Mouse (Mus musculus): ENCODE measurements at regions not wholly inside any gene's neighbourhood (a gene's known extent, or its start where the extent isn't known, plus 50 kb on each side); places are given as distances from the start of the nearest gene placed in this dataset.

DNA sequence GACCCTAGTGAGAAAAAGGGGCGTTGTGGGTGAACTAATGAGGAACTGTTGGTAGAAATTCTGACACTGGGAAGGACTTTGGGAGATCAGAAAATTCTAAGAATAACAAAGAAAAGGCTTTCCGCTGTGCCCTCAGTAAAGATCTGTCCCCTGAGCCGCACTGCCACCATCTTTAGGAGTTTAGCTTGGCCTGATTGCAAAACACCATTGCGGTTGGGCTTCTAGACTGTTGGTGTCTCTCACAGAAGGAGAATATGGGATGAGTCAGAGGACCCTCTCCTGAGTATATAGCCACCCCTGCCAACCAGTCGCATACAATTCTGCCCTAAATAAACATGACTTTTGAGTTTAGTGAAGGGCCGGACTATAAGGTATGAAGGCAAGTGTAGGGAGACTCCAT, 147.5 kb upstream of the Nrip1 start:
- H3K9ac ChIP-seq, result no peak overlapping the region
- no peaks in the 10 kb centered on the region for H3K4me1 ChIP-seq (ENCODE audit: insufficient read depth)
- ATAC-seq (no peak), DNase-seq (no peak)
- no peaks in the 10 kb centered on the region for H3K27me3 ChIP-seq (ENCODE audit: insufficient read depth, low read length)
- H3K36me3 ChIP-seq (ENCODE audit: insufficient read depth), result no peaks in the 10 kb centered on the region
- no peaks in the 10 kb centered on the region for H3K9me3 ChIP-seq (ENCODE audit: low read length)
- 94% methylated on average over 6 of the region's 6 CpGs for WGBS
- H3K4me3 ChIP-seq (ENCODE audit: low read depth, low read length), result no peak overlapping the region
- H3K4me2 ChIP-seq (ENCODE audit: low read depth), result no peak overlapping the region
- H3K27ac ChIP-seq (ENCODE audit: low read depth, low read length), result no peak overlapping the region
- no peak for TF ChIP-seq CTCF (IDR thresholded peaks at IDR 0.05; ENCODE audit: low read depth)

DNA sequence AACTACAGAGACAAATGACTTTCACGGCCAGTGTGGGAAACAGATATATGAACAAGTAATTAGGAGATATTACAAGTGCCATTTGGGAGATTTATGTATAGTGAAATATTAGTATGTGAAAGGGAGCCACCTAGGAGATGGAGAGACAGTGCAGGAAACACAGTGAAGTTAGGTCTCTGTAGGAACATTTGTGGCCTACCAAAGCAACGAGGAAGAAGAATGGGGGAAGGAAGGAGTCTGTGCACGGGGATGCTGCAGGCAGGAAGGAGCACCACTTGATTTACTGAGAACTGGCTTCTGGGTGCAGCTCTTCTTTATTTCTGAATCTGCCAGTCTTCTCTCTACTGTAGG, 147.0 kb upstream of the Nrip1 start:
- Histone ChIP-seq H3K4me3 (ENCODE audit: low read depth, low read length) (no peak overlapping the region), H3K9ac (no peak overlapping the region), H3K9me3 (ENCODE audit: low read length) (no peaks in the 10 kb centered on the region), H3K27me3 (ENCODE audit: insufficient read depth, low read length) (no peaks in the 10 kb centered on the region), H3K27ac (ENCODE audit: low read depth, low read length) (no peak overlapping the region), H3K4me2 (ENCODE audit: low read depth) (no peak overlapping the region), H3K4me1 (ENCODE audit: insufficient read depth) (no peaks in the 10 kb centered on the region), H3K36me3 (ENCODE audit: insufficient read depth) (no peaks in the 10 kb centered on the region)
- no peak for ATAC-seq
- DNase-seq, result no peak
- TF ChIP-seq CTCF (IDR thresholded peaks at IDR 0.05; ENCODE audit: low read depth), result no peak
- WGBS, result 88% methylated on average over 3 of the region's 3 CpGs

DNA sequence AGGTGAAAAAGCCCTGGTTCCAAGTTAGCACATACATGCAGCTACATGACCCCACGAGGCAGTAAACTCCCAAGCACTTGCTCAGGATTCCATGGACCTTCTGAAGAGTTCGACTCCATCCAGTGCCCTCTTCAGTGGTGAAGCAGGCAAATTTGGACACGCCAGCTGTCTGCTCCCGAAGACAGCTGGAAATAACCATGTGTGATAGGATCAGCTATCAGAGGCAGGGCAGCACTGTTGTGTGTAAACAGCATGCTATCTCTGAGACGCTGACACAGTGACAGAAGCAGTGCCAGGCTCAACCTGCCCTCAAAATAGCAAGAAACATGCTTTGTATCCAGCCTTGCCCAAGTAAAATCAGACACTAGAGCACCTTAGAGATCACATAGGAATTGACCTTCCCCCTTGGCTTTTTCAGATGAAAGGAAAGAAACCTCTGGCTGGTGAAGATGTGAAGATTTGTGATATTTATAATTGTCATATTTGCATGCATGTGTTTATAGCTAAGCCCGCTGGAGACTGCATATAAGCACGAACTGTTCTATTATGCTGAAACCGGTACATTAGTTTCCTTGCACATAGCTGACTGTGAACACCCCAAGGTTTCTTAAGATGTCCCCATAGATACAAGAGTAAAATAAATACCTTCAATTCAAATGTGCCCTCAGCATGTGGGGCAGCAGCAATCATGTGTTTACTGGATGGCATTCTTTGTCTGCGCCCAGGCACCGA, 146.4 kb upstream of the Nrip1 start:
- no peak for TF ChIP-seq CTCF (IDR thresholded peaks at IDR 0.05; ENCODE audit: low read depth)
- Histone ChIP-seq H3K27ac (ENCODE audit: low read depth, low read length) (no peak overlapping the region), H3K4me3 (ENCODE audit: low read depth, low read length) (no peak overlapping the region), H3K36me3 (ENCODE audit: insufficient read depth) (no peaks in the 10 kb centered on the region), H3K4me2 (ENCODE audit: low read depth) (no peak overlapping the region), H3K9ac (no peak overlapping the region), H3K27me3 (ENCODE audit: insufficient read depth, low read length) (no peaks in the 10 kb centered on the region), H3K9me3 (ENCODE audit: low read length) (no peaks in the 10 kb centered on the region), H3K4me1 (ENCODE audit: insufficient read depth) (no peaks in the 10 kb centered on the region)
- ATAC-seq (no peak), DNase-seq (no peak)
- WGBS, result 86% methylated on average over 10 of the region's 10 CpGs

DNA sequence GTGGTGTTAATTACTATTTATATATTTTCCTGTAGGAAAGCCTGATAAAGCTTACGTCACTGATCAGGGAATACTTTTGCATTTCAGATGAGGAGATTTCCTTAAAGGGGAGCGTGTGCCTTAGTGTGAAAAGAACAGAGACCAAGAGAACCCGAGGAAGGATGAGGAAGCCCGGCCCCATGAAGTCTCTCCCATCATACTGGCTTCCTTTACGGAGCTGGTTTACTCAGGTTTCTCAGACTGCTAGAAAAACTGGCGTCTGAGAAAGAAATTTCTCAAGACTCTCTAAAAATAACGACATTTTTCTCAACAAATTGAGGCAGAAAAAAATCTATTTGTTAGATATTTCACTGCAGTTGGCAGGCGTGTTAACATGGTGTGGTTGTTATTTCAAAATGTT, 137.2 kb upstream of the Nrip1 start:
- no peak for DNase-seq
- H3K27ac ChIP-seq (ENCODE audit: low read depth, low read length), result 0 out of 2 replicates have a peak overlapping the region, but pooled peaks have one; percentile 15
- peak; percentile 42 for ATAC-seq

DNA sequence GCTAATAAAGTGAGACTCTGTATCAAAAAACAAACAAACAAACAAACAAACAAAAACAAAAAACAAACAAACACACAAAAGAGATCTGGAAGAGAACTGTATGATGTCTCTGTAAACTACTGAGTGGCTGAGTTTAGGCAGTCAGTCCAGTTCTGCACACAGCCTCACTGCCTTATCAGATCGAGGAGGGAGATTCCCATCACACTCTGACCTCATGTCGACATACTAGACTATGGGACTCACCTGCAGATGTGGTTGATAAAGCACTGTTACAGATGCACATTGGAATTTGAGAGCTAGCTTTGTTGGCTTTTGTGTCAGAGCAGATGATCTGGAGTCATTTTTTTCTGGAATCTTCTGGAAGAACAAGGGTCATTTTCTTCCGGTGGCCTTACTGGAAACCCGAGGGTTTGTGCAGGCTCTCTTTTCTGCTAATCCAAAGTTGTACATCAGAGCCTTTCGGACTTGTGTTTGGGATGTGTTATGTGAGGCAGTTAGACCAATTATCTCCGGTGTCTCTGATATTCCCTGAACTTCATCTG, 135.6 kb upstream of the Nrip1 start:
- Histone ChIP-seq H3K27me3 (ENCODE audit: insufficient read depth, low read length) (no peaks in the 10 kb centered on the region), H3K4me3 (ENCODE audit: low read depth, low read length) (no peak overlapping the region), H3K27ac (ENCODE audit: low read depth, low read length) (no peak overlapping the region), H3K4me1 (ENCODE audit: insufficient read depth) (no peaks in the 10 kb centered on the region), H3K9ac (no peak overlapping the region), H3K36me3 (ENCODE audit: insufficient read depth) (no peaks in the 10 kb centered on the region), H3K9me3 (ENCODE audit: low read length) (no peaks in the 10 kb centered on the region), H3K4me2 (ENCODE audit: low read depth) (no peak overlapping the region)
- TF ChIP-seq CTCF (IDR thresholded peaks at IDR 0.05; ENCODE audit: low read depth), result no peak
- ATAC-seq (no peak), DNase-seq (no peak)
- 94% methylated on average over 6 of the region's 6 CpGs for WGBS

More for the DNA sequence above, 137.2 kb upstream of the Nrip1 start:
- no peaks in the 10 kb centered on the region for H3K4me1 ChIP-seq (ENCODE audit: insufficient read depth)
- H3K36me3 ChIP-seq (ENCODE audit: insufficient read depth), result no peaks in the 10 kb centered on the region
- peak overlapping the region; percentile 10; the same call in 1 of the 2 replicates for H3K4me2 ChIP-seq (ENCODE audit: low read depth)
- H3K9me3 ChIP-seq (ENCODE audit: low read length), result no peaks in the 10 kb centered on the region
- H3K4me3 ChIP-seq (ENCODE audit: low read depth, low read length), result no peak overlapping the region
- TF ChIP-seq CTCF (IDR thresholded peaks at IDR 0.05; ENCODE audit: low read depth), result no peak
- no peaks in the 10 kb centered on the region for H3K27me3 ChIP-seq (ENCODE audit: insufficient read depth, low read length)
- WGBS, result 40% methylated on average over 8 of the region's 8 CpGs
- H3K9ac ChIP-seq, result no peak overlapping the region

DNA sequence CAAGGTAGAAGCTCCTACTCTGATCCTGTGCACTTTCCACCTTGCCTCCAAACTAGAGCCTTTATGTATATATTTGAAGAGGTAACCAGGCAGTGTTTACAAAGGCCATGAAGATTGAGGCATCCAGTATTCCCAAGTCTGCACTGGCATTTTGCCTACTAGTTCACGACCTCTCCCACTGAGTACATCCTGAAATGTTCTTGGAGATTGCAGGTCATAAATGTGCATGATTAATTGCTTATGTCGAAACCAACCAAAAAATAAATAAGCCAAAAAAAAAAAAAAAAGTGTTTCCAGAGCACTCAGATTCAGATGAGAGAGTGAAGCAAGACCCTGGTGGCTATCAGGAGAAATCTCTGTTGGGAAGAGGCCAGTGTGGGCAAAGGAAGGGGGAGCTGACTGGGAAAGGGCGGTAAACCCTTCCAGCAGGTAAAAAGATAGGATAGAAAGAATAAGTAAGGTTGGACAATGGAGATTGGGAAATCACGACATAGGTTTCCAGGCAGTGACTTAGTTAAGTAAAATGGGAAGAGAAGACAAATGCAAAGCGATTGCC, 133.6 kb upstream of the Nrip1 start:
- Histone ChIP-seq H3K27ac (ENCODE audit: low read depth, low read length) (no peak overlapping the region), H3K36me3 (ENCODE audit: insufficient read depth) (no peaks in the 10 kb centered on the region), H3K9ac (no peak overlapping the region), H3K27me3 (ENCODE audit: insufficient read depth, low read length) (no peaks in the 10 kb centered on the region), H3K9me3 (ENCODE audit: low read length) (no peaks in the 10 kb centered on the region), H3K4me3 (ENCODE audit: low read depth, low read length) (no peak overlapping the region), H3K4me2 (ENCODE audit: low read depth) (no peak overlapping the region), H3K4me1 (ENCODE audit: insufficient read depth) (no peaks in the 10 kb centered on the region)
- WGBS, result 89% methylated on average over 5 of the region's 5 CpGs
- DNase-seq (no peak), ATAC-seq (no peak)
- no peak for TF ChIP-seq CTCF (IDR thresholded peaks at IDR 0.05; ENCODE audit: low read depth)

DNA sequence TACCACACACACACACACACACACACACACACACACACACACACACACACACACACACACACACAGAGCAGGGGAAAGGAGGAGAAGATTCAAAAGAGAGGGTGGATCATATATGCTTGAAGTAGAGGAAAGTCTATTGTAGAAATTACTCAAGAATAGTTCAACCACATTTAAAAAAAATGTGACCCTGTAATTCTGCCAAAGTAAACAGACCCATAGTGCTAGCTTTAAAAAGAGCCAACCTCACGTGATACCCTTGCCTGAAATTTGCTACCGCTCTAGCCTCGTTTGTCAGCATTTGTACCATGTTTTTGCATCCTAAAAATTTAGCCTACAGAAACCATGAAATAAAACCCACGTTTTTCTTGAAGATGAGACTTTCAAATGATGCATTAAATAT, 132.6 kb upstream of the Nrip1 start:
- DNase-seq (no peak), ATAC-seq (no peak)
- Histone ChIP-seq H3K9ac (no peak overlapping the region), H3K4me1 (ENCODE audit: insufficient read depth) (no peaks in the 10 kb centered on the region), H3K9me3 (ENCODE audit: low read length) (no peaks in the 10 kb centered on the region), H3K4me3 (ENCODE audit: low read depth, low read length) (no peak overlapping the region), H3K27ac (ENCODE audit: low read depth, low read length) (no peak overlapping the region), H3K36me3 (ENCODE audit: insufficient read depth) (no peaks in the 10 kb centered on the region), H3K4me2 (ENCODE audit: low read depth) (no peak overlapping the region), H3K27me3 (ENCODE audit: insufficient read depth, low read length) (no peaks in the 10 kb centered on the region)
- TF ChIP-seq CTCF (IDR thresholded peaks at IDR 0.05; ENCODE audit: low read depth), result no peak
- 68% methylated on average over 4 of the region's 4 CpGs for WGBS

Data from forebrain, postnatal 0 days (tissue).